Mouse (Mus musculus) brain, embryonic 14.5 days (tissue): Measurements from ENCODE around the gene Ppp3ca.

ENCODE experiments used
- CTCF ChIP-seq: fragments of 200-500 bp; IDR thresholded peaks from 2 replicates; pipeline ENCODE4 v1.5.1; 2012; ENCODE audit warnings: inconsistent platforms, mild to moderate bottlenecking, moderate library complexity, borderline replicate concordance; ENCODE audit not compliant: insufficient read depth, insufficient read length; ENCODE audit errors: extremely low read depth
- POLR2A ChIP-seq: fragments of 200-500 bp; IDR thresholded peaks from 2 replicates; pipeline ENCODE4 v1.6.1; 2012; ENCODE audit warnings: mild to moderate bottlenecking, inconsistent platforms, borderline replicate concordance; ENCODE audit not compliant: poor library complexity, insufficient read depth, insufficient read length, severe bottlenecking; ENCODE audit errors: extremely low read depth

GRCm38 (mm10) chr3:136855996-136856395, 186.1 kb downstream of the Ppp3ca start:
- no peak for TF ChIP-seq POLR2A
- TF ChIP-seq CTCF: no peak
